Mouse (Mus musculus) cerebellum, postnatal 25 days (tissue): ENCODE measurements around the gene Elfn1.
A peak's percentile ranks its signal among the peaks of the same experiment; 100 is the strongest.

ENCODE experiments used
- DNase-seq, 2 experiments: peaks; one replicate each; pipeline ENCODE4 v3.0.0; 2021; ENCODE audit warnings: mixed read lengths in 2 of 2

Gene Elfn1

GRCm38 (mm10) chr5:139907714-139908242, at the start of gene Elfn1:
TSS of gene Elfn1 (plus strand) at chr5:139907943.
- DNase-seq = peak in 1 of 2 experiments; percentile 21

GRCm38 (mm10) chr5:139860328-139861104, 47.2 kb upstream of the Elfn1 start:
- no peak for DNase-seq

DNA sequence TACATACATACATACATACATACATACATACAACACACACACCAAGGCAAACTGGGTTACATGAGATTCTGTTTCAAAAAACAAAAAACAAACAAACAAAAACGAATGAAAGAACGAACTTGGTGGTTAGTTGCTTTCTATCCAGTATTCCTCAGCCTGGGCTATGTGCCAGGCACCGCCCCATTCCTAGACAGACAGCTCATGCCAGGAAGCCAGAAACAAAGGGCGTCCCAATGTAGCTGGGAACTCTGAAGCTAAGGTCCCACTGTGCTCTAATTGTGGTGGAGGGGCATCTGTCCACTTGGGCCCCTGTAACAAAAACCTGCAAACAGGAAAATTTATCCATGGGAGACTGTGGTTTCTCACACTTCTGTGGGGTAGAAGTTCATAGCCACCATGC, 45.0 kb upstream of the Elfn1 start:
- DNase-seq = peak in 1 of 2 experiments; percentile 22

GRCm38 (mm10) chr5:139870886-139871285, 36.9 kb upstream of the Elfn1 start:
- DNase-seq = no peak

DNA sequence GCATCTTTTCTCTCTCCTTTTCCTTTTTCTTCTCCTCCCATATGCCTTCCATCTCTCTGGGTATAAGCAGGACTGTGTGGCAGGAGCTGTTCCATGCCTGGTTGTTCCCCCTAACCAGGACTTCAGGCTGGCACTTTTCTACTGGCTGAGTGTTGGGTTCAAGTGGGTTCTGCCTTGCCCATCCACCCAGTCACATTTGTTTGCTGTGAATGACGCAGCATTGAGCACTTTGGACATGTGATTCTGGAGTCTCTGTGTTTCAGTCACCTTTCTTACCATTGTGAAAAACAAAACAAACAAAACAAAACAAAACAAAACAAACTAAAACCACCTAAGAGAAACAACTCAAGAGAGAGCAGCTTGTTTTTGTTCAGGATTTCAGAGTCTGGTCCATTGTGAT, 36.2 kb upstream of the Elfn1 start:
- DNase-seq = no peak

- no peak for DNase-seq
Measured at GRCm38 (mm10) chr5:139877563-139877962, 30.2 kb upstream of the Elfn1 start.

DNA sequence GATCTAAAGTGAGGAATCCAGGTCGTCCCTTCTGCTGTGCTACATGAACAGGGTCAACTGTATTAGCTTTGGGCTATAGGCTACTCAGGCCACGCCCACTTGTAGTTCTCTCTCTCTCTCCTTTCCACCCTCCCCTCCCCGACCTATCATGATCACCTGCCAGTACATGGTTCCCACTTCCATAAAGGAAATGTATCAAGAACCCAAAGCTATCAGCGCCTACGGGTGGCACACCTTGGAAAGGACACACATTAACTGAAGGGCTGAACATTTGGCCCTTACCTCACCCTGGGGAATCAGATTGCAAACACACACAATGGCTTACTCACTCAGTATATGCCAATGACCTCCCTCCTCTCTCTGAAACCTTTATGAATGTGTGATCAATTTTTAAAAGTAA, 28.0 kb upstream of the Elfn1 start:
- DNase-seq = no peak

DNA sequence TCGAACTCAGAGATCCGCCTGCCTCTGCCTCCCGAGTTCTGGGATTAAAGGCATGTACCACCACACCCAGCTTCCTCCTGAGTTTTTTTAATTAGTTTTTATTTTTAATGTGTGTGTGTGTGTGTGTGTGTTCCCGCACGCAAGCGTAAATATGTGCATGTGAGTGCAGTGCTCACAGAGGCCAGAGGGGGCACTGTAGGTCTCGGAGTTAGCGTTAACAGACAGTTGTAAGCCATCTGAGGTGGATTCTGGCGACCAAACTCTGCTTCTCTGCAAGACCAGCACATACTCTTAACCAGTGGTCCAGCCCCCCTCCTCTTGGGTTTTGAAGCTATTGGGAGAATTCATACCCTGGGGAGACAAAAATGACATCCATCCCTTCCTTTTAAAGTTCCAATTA, 26.6 kb upstream of the Elfn1 start:
- no peak for DNase-seq

DNA sequence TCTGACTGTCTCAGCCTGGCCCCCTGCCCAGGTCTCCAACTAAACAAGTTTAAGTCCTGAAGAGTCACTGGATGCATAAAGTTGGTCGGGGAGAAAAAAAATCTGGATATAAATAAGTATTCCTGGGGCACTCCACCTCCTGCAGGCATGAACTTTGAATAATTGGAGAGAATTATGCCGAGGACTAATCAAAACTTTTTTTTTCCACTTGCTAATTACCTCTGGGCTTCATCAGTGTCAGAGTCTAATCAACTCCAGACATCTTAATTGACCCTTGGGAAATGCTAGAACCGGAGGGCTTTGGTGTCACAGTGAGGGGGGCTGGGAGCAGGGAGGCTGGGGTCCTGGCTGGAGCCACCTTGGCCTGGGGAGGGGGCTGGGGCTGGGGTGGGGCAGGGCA, 19.1 kb upstream of the Elfn1 start:
- no peak for DNase-seq

DNA sequence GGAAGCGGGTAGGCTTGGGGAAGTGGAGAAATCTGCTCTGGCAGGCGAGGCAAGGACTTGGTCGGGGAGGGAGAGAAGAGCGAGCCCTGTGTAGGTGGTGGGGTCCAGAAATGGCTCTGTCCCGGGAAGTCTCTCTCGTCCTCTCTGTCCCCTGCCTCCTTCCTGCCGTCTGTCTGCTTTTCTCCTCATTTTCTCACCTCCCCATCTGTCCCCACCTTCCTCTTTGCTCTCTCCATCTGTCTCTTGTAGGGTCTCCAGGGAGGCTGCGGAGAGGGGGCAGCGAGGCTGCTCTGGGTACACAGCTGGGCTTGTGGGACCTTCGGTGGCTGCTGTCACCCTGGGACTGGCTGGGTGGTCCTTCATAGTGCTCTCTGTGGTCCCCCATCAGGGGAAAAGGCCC, 18.4 kb upstream of the Elfn1 start:
- no peak for DNase-seq

- DNase-seq = peak in 1 of 2 experiments; percentile 38
Measured at GRCm38 (mm10) chr5:139892326-139892994, 15.3 kb upstream of the Elfn1 start.

DNA sequence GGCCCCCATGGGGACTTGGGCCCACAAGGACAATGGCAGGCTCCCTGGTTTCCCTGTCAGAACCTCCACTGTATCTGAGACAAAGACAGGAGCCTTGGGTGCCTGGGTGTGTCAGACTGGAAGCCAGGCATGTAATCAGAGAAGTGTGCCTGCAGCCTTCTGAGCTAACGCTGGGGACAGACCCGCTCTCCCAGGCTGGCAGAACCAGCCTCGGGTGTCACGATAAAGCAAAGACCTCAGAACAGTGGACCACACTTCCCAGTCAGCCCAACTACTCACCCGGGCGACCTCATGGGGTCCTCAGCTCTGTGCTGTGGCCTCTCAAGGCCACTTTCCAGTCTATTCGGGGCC, 14.8 kb upstream of the Elfn1 start:
- no peak for DNase-seq

GRCm38 (mm10) chr5:139894025-139894508, 13.7 kb upstream of the Elfn1 start:
- no peak for DNase-seq

- no peak for DNase-seq
Measured at GRCm38 (mm10) chr5:139899044-139899443, 8.7 kb upstream of the Elfn1 start.

DNA sequence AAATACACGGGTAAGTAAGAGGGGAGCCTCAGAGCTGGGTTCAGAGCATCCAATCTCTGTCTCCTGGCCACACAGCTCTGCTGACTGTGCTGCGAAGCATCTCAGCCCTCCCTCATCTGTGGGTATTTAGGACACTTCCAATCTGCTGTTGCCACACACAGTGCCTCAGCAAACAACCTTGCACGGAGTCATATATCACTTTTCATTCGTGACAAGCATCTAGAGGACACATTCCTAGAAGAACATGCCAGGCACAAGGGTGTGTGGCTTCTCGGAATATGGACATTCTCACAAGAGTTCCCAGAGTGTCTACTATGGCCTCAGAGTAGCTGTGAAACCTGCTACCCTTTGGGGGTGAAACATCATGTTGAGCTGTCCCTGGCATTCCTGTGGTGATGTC, 2.6 kb upstream of the Elfn1 start:
- no peak for DNase-seq

- no peak for DNase-seq
Measured at GRCm38 (mm10) chr5:139906507-139906906, 1.2 kb upstream of the Elfn1 start.

- DNase-seq = peak; percentile 54 to 73
Measured at GRCm38 (mm10) chr5:139907241-139907640, 502 bp upstream of the Elfn1 start.

- peak; percentile 39 to 56 for DNase-seq
Measured at GRCm38 (mm10) chr5:139908243-139908810, 584 bp downstream of the Elfn1 start.

DNA sequence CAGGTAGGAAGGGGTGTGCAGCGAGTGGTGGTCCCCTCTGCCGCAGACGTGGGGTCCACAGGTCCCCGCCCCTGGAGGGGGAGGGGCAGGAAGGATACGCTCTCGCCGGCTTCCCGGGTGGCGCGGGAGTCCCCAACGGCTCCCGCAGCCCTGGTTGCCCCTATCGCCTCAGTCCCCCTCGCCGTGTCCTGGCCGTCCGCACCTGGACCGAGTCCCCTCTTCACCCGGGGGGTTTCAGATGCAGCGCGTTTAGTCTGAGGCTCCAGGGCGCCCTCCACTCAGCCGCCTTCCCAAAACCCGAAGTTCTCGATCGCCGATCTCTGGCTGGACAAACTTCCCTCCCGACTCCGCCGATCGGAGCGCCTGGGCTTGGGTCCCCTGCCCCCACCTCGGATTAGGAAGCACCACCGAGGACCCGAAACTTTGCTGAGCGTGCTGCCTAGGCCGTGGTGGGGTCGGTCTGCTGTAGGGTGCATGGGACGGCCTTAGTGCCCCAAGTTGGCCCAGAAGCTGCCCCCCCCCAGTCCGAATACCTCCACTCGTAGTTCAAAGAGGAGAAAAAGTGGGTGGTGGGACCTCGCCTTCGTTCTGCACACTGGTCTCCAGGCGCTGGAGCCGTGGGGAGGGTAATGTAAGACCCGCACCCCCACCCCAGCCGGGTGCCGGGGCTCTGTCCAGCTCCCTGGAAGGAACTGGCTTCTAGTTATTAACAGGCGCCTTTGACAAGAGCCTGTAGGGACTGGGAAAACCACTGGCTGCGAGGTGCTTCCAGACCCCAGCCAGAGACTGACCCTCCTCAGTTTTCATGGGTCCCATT, 1.3 kb downstream of the Elfn1 start:
- DNase-seq = peak in 1 of 2 experiments; percentile 25

DNA sequence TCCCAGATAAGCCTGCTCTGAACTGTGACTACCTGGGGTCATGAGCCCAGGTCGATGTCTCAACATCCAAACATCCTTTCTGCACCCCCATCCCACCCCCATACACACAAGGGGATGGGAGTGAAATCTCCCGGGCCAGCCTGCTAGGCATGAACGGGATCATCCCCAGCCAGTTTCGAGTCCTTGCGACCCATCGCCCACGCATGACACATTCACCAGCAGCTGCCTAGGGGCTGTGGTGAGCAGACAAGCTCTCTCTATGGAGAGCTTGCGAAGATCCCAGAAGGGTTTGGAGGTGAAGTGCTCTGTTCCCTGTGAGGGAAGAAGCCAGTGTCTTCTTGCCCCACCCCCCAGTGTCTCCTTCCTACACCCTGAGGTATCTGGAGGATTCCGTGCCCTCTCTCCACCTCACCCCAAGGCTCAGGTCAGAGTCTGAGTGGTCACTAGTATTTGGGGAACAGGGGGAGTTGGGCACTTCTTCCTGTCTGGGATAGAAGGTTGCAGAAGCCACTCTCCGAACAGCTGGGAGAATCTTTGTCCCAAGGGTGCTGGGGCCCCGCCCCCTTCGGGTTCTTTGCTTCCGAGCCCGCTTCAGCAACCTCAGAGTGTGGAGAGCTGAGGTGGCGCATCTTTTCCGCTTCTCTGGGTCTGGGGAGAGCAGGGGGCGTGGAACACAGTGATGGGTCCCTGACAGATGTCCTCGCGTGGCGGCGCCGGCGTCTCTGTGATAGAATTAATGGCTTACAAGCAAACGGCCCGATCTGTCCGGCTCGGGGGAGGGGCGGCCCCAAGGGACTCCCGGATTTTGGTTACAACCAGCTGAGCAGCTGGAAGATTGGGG, 2.2 kb downstream of the Elfn1 start:
- peak in 1 of 2 experiments; percentile 22 for DNase-seq

- DNase-seq = no peak
Measured at GRCm38 (mm10) chr5:139910755-139911300, 3.1 kb downstream of the Elfn1 start.
